Mouse (Mus musculus): Measurements from ENCODE around the gene Adgrl2.

DNA sequence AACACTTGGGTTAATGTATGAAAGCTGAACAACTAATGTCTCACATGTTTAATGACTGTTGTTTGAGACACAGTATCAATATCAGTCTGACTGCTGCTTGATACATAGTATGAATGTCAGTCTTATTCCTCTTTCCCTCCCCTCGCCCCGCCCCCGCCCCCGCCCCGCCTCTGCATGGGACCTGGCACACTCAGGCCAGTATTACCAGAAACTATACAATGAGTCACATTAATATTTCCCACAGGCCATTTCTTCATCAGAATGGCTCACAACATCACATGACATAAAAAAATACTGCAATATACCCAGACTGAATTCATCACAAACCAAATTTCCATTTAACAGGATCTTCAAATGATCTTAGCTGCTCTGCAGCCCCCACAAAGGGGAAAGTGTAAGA lies 108.9 kb downstream of the Adgrl2 start:
- TF ChIP-seq POLR2A (IDR thresholded peaks at IDR 0.05; ENCODE audit: borderline replicate concordance, control insufficient read depth, low read depth, low read length) (no peak), CTCF (IDR thresholded peaks at IDR 0.05; ENCODE audit: control insufficient read depth, insufficient read depth, low read length) (no peak)

Measured in bone marrow, adult 2 months (tissue).